Comparison of ENCODE assay signal across 16 mouse cellular contexts in genomic region chr7:142636178-142636577, GRCm38 (mm10). TPM values are rescaled to one million over a fixed set of nuclear protein-coding genes. Genes with fewer than 3 reads are reported as not detected.
"Had no signal": no experiment of that assay in that cellular context is flagged by ENCODE, and none has a peak within 500 bp of the region (broad histone marks: within the 10 kb centered on the region; RNA-seq: fewer than 3 reads in every experiment).

No protein-coding gene starts in this region.

- H3K4me2 ChIP-seq: liver, embryonic 11.5 days; liver, embryonic 15.5 days; midbrain, embryonic 13.5 days had no signal

- H3K27me3 ChIP-seq: liver, embryonic 15.5 days; midbrain, embryonic 13.5 days had no signal

- H3K36me3 ChIP-seq: liver, embryonic 15.5 days; midbrain, embryonic 13.5 days had no signal

- H3K9ac ChIP-seq: liver, embryonic 15.5 days; midbrain, embryonic 13.5 days had no signal

- H3K4me1 ChIP-seq: liver, embryonic 15.5 days had no signal

- H3K9me3 ChIP-seq: liver, embryonic 15.5 days; midbrain, embryonic 13.5 days had no signal

- H3K27ac ChIP-seq: layer of hippocampus, adult 2 months; liver, embryonic 15.5 days; midbrain, embryonic 13.5 days had no signal

- ATAC-seq: lung, postnatal 0 days; midbrain, embryonic 13.5 days had no signal

- H3K4me3 ChIP-seq: layer of hippocampus, adult 2 months; liver, embryonic 15.5 days; midbrain, embryonic 13.5 days had no signal

- DNase-seq: kidney, postnatal 36 days; left cerebral cortex, postnatal 4 days; lung, adult 2 months; lung, postnatal 36 days; right cerebral cortex, postnatal 25 days; thymus, adult 18-20 months; thymus, postnatal 14 days had no signal

RNA-seq across cellular contexts. Expression of gene Igf2, which starts 30.4 kb away (rescaled TPM):
- total RNA-seq: megakaryocyte progenitor cell, adult 5-6 weeks had no signal

RNA-seq across cellular contexts. Expression of gene Gm49394, which starts 33.6 kb away (rescaled TPM):
- total RNA-seq: layer of hippocampus, adult 2 months; megakaryocyte progenitor cell, adult 5-6 weeks; midbrain, postnatal 0 days had no signal
- polyA plus RNA-seq: liver, embryonic 11.5 days; liver, embryonic 15.5 days; lung, adult 2 months; lung, postnatal 0 days; midbrain, embryonic 13.5 days; midbrain, postnatal 0 days; neural tube, embryonic 14.5 days; stomach, embryonic 14.5 days had no signal
